Comparison of ENCODE assay signal across 17 mouse cellular contexts in genomic region chr9:20682389-20682722, GRCm38 (mm10). TPM values are rescaled to one million over a fixed set of nuclear protein-coding genes. Genes with fewer than 3 reads are reported as not detected.
DNase-seq lines count a peak whose midpoint lies in the region; ATAC-seq and TF ChIP-seq lines count a peak whose summit lies in the region.
"Had no signal": no experiment of that assay in that cellular context is flagged by ENCODE, and none has a peak within 500 bp of the region (broad histone marks: within the 10 kb centered on the region; RNA-seq: fewer than 3 reads in every experiment).

No protein-coding gene starts in this region.

- 55% methylated on average over 2 of the region's 2 CpGs for WGBS in hindbrain, embryonic 13.5 days
- 68% methylated on average over 2 of the region's 2 CpGs for WGBS in hindbrain, embryonic 10.5 days
- 41% methylated on average over 2 of the region's 2 CpGs for WGBS in hindbrain, postnatal 0 days

- H3K27ac ChIP-seq in hindbrain, embryonic 13.5 days, result peak overlapping the region; percentile 63
- H3K27ac ChIP-seq in hindbrain, embryonic 10.5 days, result no peak overlapping the region
- 0 out of 2 replicates have a peak overlapping the region, but pooled peaks have one; percentile 8 for H3K27ac ChIP-seq in hindbrain, postnatal 0 days
- H3K27ac ChIP-seq: intestine, embryonic 15.5 days; limb, embryonic 12.5 days; liver, embryonic 15.5 days had no signal

- no peak overlapping the region for H3K9ac ChIP-seq in hindbrain, embryonic 13.5 days
- no peak overlapping the region for H3K9ac ChIP-seq in hindbrain, postnatal 0 days (replicated peaks; ENCODE audit: low read length)
- H3K9ac ChIP-seq: intestine, embryonic 15.5 days; limb, embryonic 12.5 days; liver, embryonic 15.5 days had no signal

- no peak overlapping the region for H3K4me3 ChIP-seq in hindbrain, embryonic 13.5 days
- H3K4me3 ChIP-seq in hindbrain, embryonic 10.5 days, result no peak overlapping the region
- no peak overlapping the region for H3K4me3 ChIP-seq in hindbrain, postnatal 0 days (ENCODE audit: low read length)
- H3K4me3 ChIP-seq: intestine, embryonic 15.5 days; limb, embryonic 12.5 days; liver, embryonic 15.5 days had no signal

- no peaks in the 10 kb centered on the region for H3K27me3 ChIP-seq in hindbrain, embryonic 13.5 days
- H3K27me3 ChIP-seq in hindbrain, embryonic 10.5 days (ENCODE audit: insufficient read depth, poor library complexity, severe bottlenecking), result no peaks in the 10 kb centered on the region
- no peaks in the 10 kb centered on the region for H3K27me3 ChIP-seq in hindbrain, postnatal 0 days (ENCODE audit: insufficient read depth, low read length)
- H3K27me3 ChIP-seq: intestine, embryonic 15.5 days; limb, embryonic 12.5 days; liver, embryonic 15.5 days had no signal

- no peak for TF ChIP-seq CTCF in hindbrain, postnatal 0 days (IDR thresholded peaks at IDR 0.05; ENCODE audit: low read depth)

- no peaks in the 10 kb centered on the region for H3K9me3 ChIP-seq in hindbrain, embryonic 13.5 days
- H3K9me3 ChIP-seq in hindbrain, embryonic 10.5 days, result peaks cover 4% of the 10 kb centered on the region; the same call in 1 of the 2 replicates
- H3K9me3 ChIP-seq in hindbrain, postnatal 0 days (ENCODE audit: low read length), result no peaks in the 10 kb centered on the region
- H3K9me3 ChIP-seq: intestine, embryonic 15.5 days; liver, embryonic 15.5 days had no signal

- no peak overlapping the region for H3K4me2 ChIP-seq in hindbrain, embryonic 13.5 days
- no peak overlapping the region for H3K4me2 ChIP-seq in hindbrain, postnatal 0 days (ENCODE audit: low read depth, low read length)
- H3K4me2 ChIP-seq: intestine, embryonic 15.5 days; limb, embryonic 12.5 days; liver, embryonic 15.5 days had no signal

- no peaks in the 10 kb centered on the region for H3K36me3 ChIP-seq in hindbrain, embryonic 13.5 days
- H3K36me3 ChIP-seq in hindbrain, embryonic 10.5 days, result peaks cover 6% of the 10 kb centered on the region; the same call in 1 of the 2 replicates
- no peaks in the 10 kb centered on the region for H3K36me3 ChIP-seq in hindbrain, postnatal 0 days (ENCODE audit: insufficient read depth, low read length)
- H3K36me3 ChIP-seq: intestine, embryonic 15.5 days; limb, embryonic 12.5 days; liver, embryonic 15.5 days had no signal

- ATAC-seq in hindbrain, embryonic 13.5 days (ENCODE audit: low FRiP score), result no peak
- ATAC-seq in hindbrain, postnatal 0 days, result no peak
- ATAC-seq: intestine, embryonic 15.5 days had no signal

- no peak for DNase-seq in hindbrain, embryonic 10.5 days (ENCODE audit: low spot score)
- DNase-seq in right cerebral cortex, postnatal 14 days, result peak; percentile 48
- no peak for DNase-seq in right cerebral cortex, postnatal 10 days (ENCODE audit: low spot score in 2 of 2)
- no peak for DNase-seq in hindbrain, postnatal 0 days (ENCODE audit: low spot score)
- DNase-seq in testis, postnatal 10 days (ENCODE audit: low spot score), result no peak
- no peak for DNase-seq in layer of hippocampus, postnatal 14 days (ENCODE audit: low spot score in 2 of 2)
- DNase-seq: cerebellum, adult 11-12 months; cerebellum, postnatal 36 days; gastrocnemius, postnatal 14 days; heart, postnatal 14 days; kidney, postnatal 10 days; layer of hippocampus, adult 9-11 months; lung, postnatal 14 days had no signal

- peaks cover 30% of the 10 kb centered on the region for H3K4me1 ChIP-seq in hindbrain, embryonic 13.5 days (replicated peaks)
- H3K4me1 ChIP-seq in hindbrain, embryonic 10.5 days (replicated peaks), result peaks cover 22% of the 10 kb centered on the region; the same call in 1 of the 2 replicates
- H3K4me1 ChIP-seq in hindbrain, postnatal 0 days (ENCODE audit: insufficient read depth, low read length), result no peaks in the 10 kb centered on the region
- H3K4me1 ChIP-seq: intestine, embryonic 15.5 days; limb, embryonic 12.5 days; liver, embryonic 15.5 days had no signal

RNA-seq across cellular contexts. Expression of gene Pin1, which starts 30.5 kb away (rescaled TPM):
- polyA plus RNA-seq in hindbrain, embryonic 13.5 days (2015; fragmentation: Nextera tagmentation; extraction: Ambion mirVana), result 59.8 and 61.5 TPM in 2 replicates
- polyA plus RNA-seq in hindbrain, embryonic 10.5 days (2016; fragmentation: Nextera tagmentation; extraction: Ambion mirVana), result 83.7 and 88.6 TPM in 2 replicates
- total RNA-seq in hindbrain, postnatal 0 days (2014; rRNA removed), result 31.7 and 44.3 TPM in 2 replicates
- polyA plus RNA-seq in hindbrain, postnatal 0 days (2015; fragmentation: Nextera tagmentation; extraction: Ambion mirVana), result 65.7 and 68.0 TPM in 2 replicates
- total RNA-seq in layer of hippocampus, postnatal 14 days (2021), result 10 to 100 TPM; 33.8 to 34.0 TPM

RNA-seq across cellular contexts. Expression of gene Fbxl12, which starts 37.8 kb away (rescaled TPM):
- polyA plus RNA-seq in hindbrain, embryonic 13.5 days (2015; fragmentation: Nextera tagmentation; extraction: Ambion mirVana), result 18.2 and 19.1 TPM in 2 replicates
- 21.5 and 21.9 TPM in 2 replicates for polyA plus RNA-seq in hindbrain, embryonic 10.5 days (2016; fragmentation: Nextera tagmentation; extraction: Ambion mirVana)
- total RNA-seq in hindbrain, postnatal 0 days (2014; rRNA removed), result 16.9 and 18.8 TPM in 2 replicates
- 11.4 and 13.0 TPM in 2 replicates for polyA plus RNA-seq in hindbrain, postnatal 0 days (2015; fragmentation: Nextera tagmentation; extraction: Ambion mirVana)
- total RNA-seq in layer of hippocampus, postnatal 14 days (2021), result 10 to 100 TPM; 17.9 to 18.9 TPM

RNA-seq across cellular contexts. Expression of gene Ubl5, which starts 39.7 kb away (rescaled TPM):
- polyA plus RNA-seq in hindbrain, embryonic 13.5 days (2015; fragmentation: Nextera tagmentation; extraction: Ambion mirVana), result 500 and 520 TPM in 2 replicates
- 393 and 437 TPM in 2 replicates for polyA plus RNA-seq in hindbrain, embryonic 10.5 days (2016; fragmentation: Nextera tagmentation; extraction: Ambion mirVana)
- 169 and 274 TPM in 2 replicates for total RNA-seq in hindbrain, postnatal 0 days (2014; rRNA removed)
- polyA plus RNA-seq in hindbrain, postnatal 0 days (2015; fragmentation: Nextera tagmentation; extraction: Ambion mirVana), result 528 and 550 TPM in 2 replicates
- 100 to 1,000 TPM; 310 to 314 TPM for total RNA-seq in layer of hippocampus, postnatal 14 days (2021)
